Mouse (Mus musculus) bone marrow macrophage, adult 2 months (primary cell): ENCODE results near the gene Map3k13.

Source experiments
- CTCF ChIP-seq: IDR thresholded peaks from 2 replicates; pipeline ENCODE4 v1.5.1; 2012; ENCODE audit warnings: low read depth, mild to moderate bottlenecking, low read length, moderate library complexity
- POLR2A ChIP-seq: IDR thresholded peaks from 2 replicates; pipeline ENCODE4 v1.6.1; 2012; ENCODE audit warnings: mild to moderate bottlenecking, low read depth, low read length, borderline replicate concordance

- TF ChIP-seq CTCF (no peak), POLR2A (no peak)
Observed at GRCm38 (mm10) chr16:21795071-21795470, 925 bp downstream of the Map3k13 start.
